28 mouse cellular contexts compared by ENCODE assay signal in the genomic region with DNA sequence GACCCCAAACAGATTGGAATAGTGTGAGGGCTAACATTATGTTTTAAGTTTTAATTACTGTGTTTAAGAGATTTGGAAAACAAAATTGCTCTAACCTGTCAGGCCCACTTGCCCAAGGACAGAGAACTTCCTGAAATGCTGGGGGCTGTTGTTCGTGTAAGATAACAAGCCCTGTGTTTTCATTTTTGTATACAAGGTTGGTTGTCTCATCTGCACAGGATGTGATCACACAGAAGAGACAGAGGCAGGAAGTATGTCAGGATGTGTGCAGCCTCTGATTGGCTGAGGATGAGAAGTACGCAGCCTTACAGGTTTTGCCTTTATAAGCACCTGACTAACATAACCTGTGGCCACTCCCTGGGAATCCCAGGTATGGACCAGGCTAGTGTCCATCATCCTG. TPM values are rescaled to one million over a fixed set of nuclear protein-coding genes. Genes with fewer than 3 reads are reported as not detected.
DNase-seq lines count a peak whose midpoint lies in the region; ATAC-seq and TF ChIP-seq lines count a peak whose summit lies in the region.
"Had no signal": no experiment of that assay in that cellular context is flagged by ENCODE, and none has a peak within 500 bp of the region (broad histone marks: within the 10 kb centered on the region; RNA-seq: fewer than 3 reads in every experiment).

No protein-coding gene starts in this region.

- H3K9ac ChIP-seq in forebrain, postnatal 0 days, result no peak overlapping the region
- H3K9ac ChIP-seq: embryonic facial prominence, embryonic 13.5 days; forebrain, embryonic 12.5 days; forebrain, embryonic 15.5 days; heart, embryonic 13.5 days; hindbrain, embryonic 14.5 days had no signal

- H3K4me2 ChIP-seq in forebrain, postnatal 0 days (ENCODE audit: low read depth), result no peak overlapping the region
- H3K4me2 ChIP-seq: embryonic facial prominence, embryonic 13.5 days; forebrain, embryonic 12.5 days; forebrain, embryonic 15.5 days; heart, embryonic 13.5 days; hindbrain, embryonic 14.5 days had no signal

- no peak for TF ChIP-seq CTCF in spleen, adult 2 months (IDR thresholded peaks at IDR 0.05; ENCODE audit: extremely low read depth, insufficient read depth, insufficient read length, insufficient replicate concordance)
- TF ChIP-seq CTCF in forebrain, postnatal 0 days (IDR thresholded peaks at IDR 0.05; ENCODE audit: low read depth), result no peak

- no peaks in the 10 kb centered on the region for H3K9me3 ChIP-seq in forebrain, postnatal 0 days (ENCODE audit: low read length)
- H3K9me3 ChIP-seq: embryonic facial prominence, embryonic 10.5 days; embryonic facial prominence, embryonic 13.5 days; forebrain, embryonic 12.5 days; forebrain, embryonic 15.5 days; heart, embryonic 10.5 days; heart, embryonic 13.5 days had no signal

- H3K4me1 ChIP-seq in spleen, adult 2 months (ENCODE audit: control insufficient read depth, insufficient read depth, insufficient read length), result peaks cover 37% of the 10 kb centered on the region; the same call in 1 of the 2 replicates
- H3K4me1 ChIP-seq in forebrain, postnatal 0 days (ENCODE audit: insufficient read depth), result no peaks in the 10 kb centered on the region

- WGBS in spleen, adult 2 months, result 47% methylated on average over 2 of the region's 2 CpGs
- WGBS in forebrain, postnatal 0 days, result 85% methylated on average over 2 of the region's 2 CpGs

- ATAC-seq in common myeloid progenitor, adult 5-6 weeks (replicated peaks; ENCODE audit: low read depth, poor library complexity, severe bottlenecking), result peak; percentile 22
- ATAC-seq in forebrain, postnatal 0 days, result no peak
- ATAC-seq: forebrain, embryonic 15.5 days; hindbrain, postnatal 0 days had no signal

- H3K4me3 ChIP-seq in spleen, adult 2 months (ENCODE audit: extremely low read depth, insufficient read depth, insufficient read length), result no peak overlapping the region
- H3K4me3 ChIP-seq in forebrain, postnatal 0 days (ENCODE audit: low read depth, low read length), result no peak overlapping the region
- H3K4me3 ChIP-seq: embryonic facial prominence, embryonic 10.5 days; embryonic facial prominence, embryonic 13.5 days; erythroblast, embryonic 14.5 days; forebrain, embryonic 12.5 days; forebrain, embryonic 15.5 days; heart, adult 2 months; heart, embryonic 10.5 days; heart, embryonic 13.5 days had no signal

- no peak for TF ChIP-seq POLR2A in spleen, adult 2 months (IDR thresholded peaks at IDR 0.05; ENCODE audit: low read depth, low read length)

- no peaks in the 10 kb centered on the region for H3K27me3 ChIP-seq in spleen, adult 2 months (ENCODE audit: control insufficient read depth, insufficient read depth, low read length)
- no peaks in the 10 kb centered on the region for H3K27me3 ChIP-seq in forebrain, postnatal 0 days (ENCODE audit: insufficient read depth, low read length)
- H3K27me3 ChIP-seq: forebrain, embryonic 15.5 days; heart, embryonic 13.5 days had no signal

- DNase-seq in spleen, adult 2 months (ENCODE audit: low read depth in 1 of 2, low spot score in 2 of 2), result no peak
- DNase-seq in spleen, postnatal 36 days (ENCODE audit: low spot score in 2 of 2), result no peak
- peak; percentile 53 to 63 for DNase-seq in B cell, adult 2 months
- no peak for DNase-seq in lung, postnatal 4 days
- no peak for DNase-seq in layer of hippocampus, adult 11-12 months (ENCODE audit: low spot score)
- DNase-seq in forebrain, postnatal 0 days, result no peak
- DNase-seq: adrenal gland, adult 2 months; adrenal gland, postnatal 14 days; cerebellum, adult 11 months; cerebellum, adult 2 months; cerebellum, adult 9-11 months; cerebellum, postnatal 25 days; embryo, embryonic 11 days; gastrocnemius, postnatal 10 days; gastrocnemius, postnatal 36 days; heart, adult 2 months; heart, postnatal 14 days; heart, postnatal 4 days had no signal

- no peaks in the 10 kb centered on the region for H3K36me3 ChIP-seq in spleen, adult 2 months (ENCODE audit: control insufficient read depth, insufficient read depth, low read length)
- H3K36me3 ChIP-seq in forebrain, postnatal 0 days (ENCODE audit: insufficient read depth), result no peaks in the 10 kb centered on the region
- H3K36me3 ChIP-seq: embryonic facial prominence, embryonic 10.5 days; embryonic facial prominence, embryonic 13.5 days; forebrain, embryonic 12.5 days; forebrain, embryonic 15.5 days; heart, embryonic 10.5 days; heart, embryonic 13.5 days had no signal

- H3K27ac ChIP-seq in spleen, adult 2 months (ENCODE audit: insufficient read depth, low read length), result peak overlapping the region; percentile 61; the same call in 1 of the 2 replicates
- H3K27ac ChIP-seq in forebrain, postnatal 0 days (ENCODE audit: low read depth, low read length), result no peak overlapping the region
- H3K27ac ChIP-seq: embryonic facial prominence, embryonic 10.5 days; embryonic facial prominence, embryonic 13.5 days; forebrain, embryonic 12.5 days; forebrain, embryonic 15.5 days; heart, adult 2 months; heart, embryonic 10.5 days; heart, embryonic 13.5 days; hindbrain, embryonic 14.5 days; hindbrain, postnatal 0 days had no signal

RNA-seq across cellular contexts. Expression of a gene that starts 8.7 kb away (rescaled TPM):
- 119 and 126 TPM in 2 replicates for polyA plus RNA-seq in spleen, adult 2 months (2012; rRNA removed)
- total RNA-seq in common myeloid progenitor, adult 5-6 weeks (2017), result 79.3 and 83.0 TPM in 2 replicates
- 2.6 and 4.5 TPM in 2 replicates for total RNA-seq in forebrain, postnatal 0 days (2014; rRNA removed)
- polyA plus RNA-seq in forebrain, postnatal 0 days (2015; fragmentation: Nextera tagmentation; extraction: Ambion mirVana), result 0.88 and 1.6 TPM in 2 replicates

RNA-seq across cellular contexts. Expression of a gene that starts 43.2 kb away (rescaled TPM):
- polyA plus RNA-seq in spleen, adult 2 months (2012; rRNA removed), result 2.0 TPM in 2 replicates
- total RNA-seq in common myeloid progenitor, adult 5-6 weeks (2017), result 1.5 and 2.0 TPM in 2 replicates
- total RNA-seq in forebrain, postnatal 0 days (2014; rRNA removed), result 41.5 and 47.6 TPM in 2 replicates
- 4.8 and 6.3 TPM in 2 replicates for polyA plus RNA-seq in forebrain, postnatal 0 days (2015; fragmentation: Nextera tagmentation; extraction: Ambion mirVana)
- polyA plus RNA-seq: erythroblast, embryonic 14.5 days had no signal

Comparison
In these comparisons a context has a peak if more than half of its experiments do, and no peak if none do; other contexts are left out.
1. DNase-seq: peak in B cell, adult 2 months (2 of 2); none in spleen, adult 2 months (0 of 2), spleen, postnatal 36 days (0 of 2), lung, postnatal 4 days (0 of 2), layer of hippocampus, adult 11-12 months (single experiment) and forebrain, postnatal 0 days (single experiment).
2. RNA of a gene that starts 8.7 kb away (total RNA-seq): 79.3 to 83.0 TPM in common myeloid progenitor, adult 5-6 weeks; 2.6 to 4.5 TPM in forebrain, postnatal 0 days; every median in the first group is over 10 times any median in the second.
3. RNA of a gene that starts 43.2 kb away (total RNA-seq): 41.5 to 47.6 TPM in forebrain, postnatal 0 days; 1.5 to 2.0 TPM in common myeloid progenitor, adult 5-6 weeks; every median in the first group is over 10 times any median in the second.